Mouse (Mus musculus) spleen, adult 2 months (tissue): Measurements from ENCODE around the gene Scfd2.

Source experiments
- CTCF ChIP-seq: fragments of 200-500 bp; IDR thresholded peaks from 2 replicates; pipeline ENCODE4 v1.5.1; 2011; ENCODE audit warnings: mild to moderate bottlenecking, inconsistent platforms; ENCODE audit not compliant: insufficient read depth, insufficient read length, insufficient replicate concordance; ENCODE audit errors: extremely low read depth
- POLR2A ChIP-seq: fragments of 200-500 bp; IDR thresholded peaks from 2 replicates; pipeline ENCODE4 v1.6.1; 2011; ENCODE audit warnings: low read depth, low read length, inconsistent platforms

DNA sequence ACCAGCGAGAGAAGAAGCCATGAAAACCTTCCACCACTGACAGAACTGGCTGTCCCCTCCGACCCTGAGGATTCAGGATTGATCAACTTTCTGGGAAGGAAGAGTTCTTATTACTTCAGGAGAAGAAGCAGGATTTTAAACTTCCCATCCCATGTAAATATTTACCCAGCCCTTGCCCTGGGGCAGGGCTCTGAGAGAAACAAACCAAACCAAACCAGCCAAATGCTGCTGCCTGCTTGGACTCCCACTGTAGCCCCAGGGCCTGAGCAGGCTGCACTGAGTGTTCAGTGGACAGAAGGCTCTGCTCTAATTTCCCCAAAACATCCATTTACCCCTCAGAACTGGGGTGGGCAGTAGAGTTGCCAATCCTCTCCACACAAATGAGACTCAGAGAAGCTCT is 280.6 kb downstream of the Scfd2 start:
- TF ChIP-seq CTCF: no peak
- TF ChIP-seq POLR2A: no peak
